Mouse (Mus musculus) small intestine, adult 2 months (tissue): ENCODE data around the gene Pknox2.

Source experiments
- CTCF ChIP-seq: fragments of 200-500 bp; IDR thresholded peaks from 2 replicates; pipeline ENCODE4 v1.5.1; 2012; ENCODE audit warnings: low read depth, mild to moderate bottlenecking, control low read depth, inconsistent platforms, low read length, moderate library complexity, mixed read lengths; ENCODE audit not compliant: insufficient replicate concordance, insufficient read length; ENCODE audit errors: extremely low read depth
- POLR2A ChIP-seq: fragments of 200-500 bp; IDR thresholded peaks from 2 replicates; pipeline ENCODE4 v1.6.1; 2012; ENCODE audit warnings: low read depth, mild to moderate bottlenecking, control low read depth, inconsistent platforms, low read length, moderate library complexity

GRCm38 (mm10) chr9:37121761-37122331 lies 25.4 kb downstream of the Pknox2 start:
- TF ChIP-seq CTCF (no peak), POLR2A (no peak)
